Mouse (Mus musculus) cerebellum, adult 9-11 months (tissue): ENCODE data around the gene Ak3.
"Not testable (repeated sequence)": the region's sequence is repeated elsewhere in the genome, so short reads cannot be mapped to it uniquely, and the experiment has no call there.

ENCODE experiments used
- DNase-seq: peaks from one replicate; pipeline ENCODE4 v3.0.0; 2022

Gene Ak3

GRCm38 (mm10) chr19:29042143-29042542 is 5.6 kb downstream of the Ak3 start:
- no peak for DNase-seq

DNA sequence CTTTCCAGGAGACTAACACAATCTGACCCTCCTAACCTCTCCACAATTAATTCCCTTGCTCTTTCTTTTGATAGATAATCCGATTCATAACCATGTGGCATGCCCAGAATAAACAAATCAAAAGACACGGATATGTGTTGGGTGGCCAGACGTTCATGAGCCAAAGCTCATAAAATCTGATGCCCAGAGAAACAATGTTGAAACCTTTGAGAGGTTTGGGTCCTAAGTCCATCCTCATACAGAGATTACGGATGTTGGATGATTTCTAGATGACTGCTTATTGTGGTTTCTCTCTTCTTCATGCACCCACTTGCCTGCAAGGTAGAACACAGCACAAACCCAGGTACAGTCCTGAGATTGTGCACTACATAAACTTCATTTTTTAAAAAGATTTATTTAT is 7.6 kb downstream of the Ak3 start:
- DNase-seq = no peak

DNA sequence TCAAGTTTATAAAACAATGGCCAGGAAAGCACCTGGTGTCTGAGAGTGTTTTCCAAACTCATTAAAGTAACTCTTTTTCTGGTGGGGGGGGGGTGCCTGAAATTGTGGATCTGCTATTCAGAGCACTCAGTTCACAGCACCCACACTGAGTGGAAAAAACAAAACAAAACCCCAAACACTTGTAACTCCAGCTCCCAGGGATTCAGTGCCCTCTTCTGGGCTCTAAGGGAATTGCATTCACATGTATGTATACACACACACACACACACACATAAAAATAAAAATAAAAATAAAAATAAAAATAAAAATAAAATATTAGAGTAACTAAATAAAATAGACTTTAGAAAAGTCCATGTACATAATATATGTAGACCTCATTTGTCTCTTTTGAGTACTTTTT is 8.4 kb downstream of the Ak3 start:
- DNase-seq = no peak

DNA sequence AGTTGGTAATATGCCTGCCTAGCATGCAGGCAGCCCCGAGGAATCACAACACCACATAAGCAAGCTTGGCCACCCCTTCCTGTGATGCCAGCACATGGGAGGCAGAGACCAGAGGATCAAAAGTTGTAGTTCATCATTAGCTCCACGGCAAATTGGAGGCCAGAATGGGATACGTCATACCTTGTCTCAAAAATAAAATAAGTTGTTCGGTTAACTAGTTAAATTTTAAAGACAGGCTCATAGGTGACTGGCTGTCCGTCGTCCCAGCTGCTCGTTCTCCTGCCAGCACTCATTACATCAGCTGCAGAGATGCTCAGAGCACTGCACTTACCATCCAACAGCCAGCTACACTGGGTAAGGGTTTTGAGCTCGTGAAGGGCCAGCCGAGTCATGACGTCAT is 10.2 kb downstream of the Ak3 start:
- no peak for DNase-seq

GRCm38 (mm10) chr19:29037026-29037425 is 10.7 kb downstream of the Ak3 start:
- no peak for DNase-seq

GRCm38 (mm10) chr19:29032662-29033061 is 15.1 kb downstream of the Ak3 start:
- DNase-seq = no peak

DNA sequence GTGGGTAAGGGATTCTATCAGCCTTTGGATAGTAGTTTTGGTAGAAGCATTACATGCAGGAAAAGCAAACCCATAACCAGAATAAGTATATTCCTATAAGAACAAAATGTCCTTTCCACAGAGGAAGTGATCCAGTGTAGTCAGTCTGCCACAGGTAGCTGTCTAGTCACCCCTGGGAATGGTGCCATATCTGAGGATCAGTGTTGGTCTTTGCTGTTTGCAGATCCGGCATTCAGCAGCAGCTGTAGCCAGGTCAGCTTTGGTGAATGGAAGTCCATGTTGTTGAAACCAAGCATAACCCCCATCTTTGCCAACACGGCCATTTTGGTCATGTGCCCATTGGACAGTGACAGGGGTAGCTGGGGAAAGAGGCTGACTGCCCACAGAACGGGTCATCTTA is 16.0 kb downstream of the Ak3 start:
- no peak for DNase-seq

DNA sequence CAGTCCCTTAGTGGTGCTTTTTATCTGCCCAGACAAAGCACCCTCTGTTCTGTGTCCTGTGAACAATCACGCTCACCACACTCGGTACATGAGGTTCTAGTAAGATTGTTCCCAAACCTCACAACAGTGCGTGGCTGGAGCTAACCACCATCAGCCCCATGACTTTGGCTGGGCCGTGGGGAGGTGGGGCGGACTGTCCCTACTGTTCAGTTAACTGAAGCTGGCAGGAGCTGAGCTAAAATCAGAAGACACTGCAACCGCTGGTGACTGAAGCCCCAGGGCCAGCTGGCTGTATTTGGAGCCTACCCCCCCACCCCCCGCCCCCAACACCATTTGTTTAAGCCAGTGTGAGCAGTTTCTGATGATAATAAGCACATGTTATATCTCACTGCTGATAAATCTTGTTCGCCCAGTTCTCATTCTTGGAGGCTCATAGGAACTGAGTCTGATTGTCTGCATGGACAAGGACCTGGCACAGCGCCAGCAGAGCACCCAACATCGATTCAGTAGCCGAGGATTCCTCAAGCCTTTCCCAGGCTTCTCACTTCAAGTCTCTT is 23.3 kb downstream of the Ak3 start:
- peak; percentile 39 for DNase-seq

- no peak for DNase-seq
Observed at GRCm38 (mm10) chr19:29021754-29022345, 25.9 kb downstream of the Ak3 start.

DNA sequence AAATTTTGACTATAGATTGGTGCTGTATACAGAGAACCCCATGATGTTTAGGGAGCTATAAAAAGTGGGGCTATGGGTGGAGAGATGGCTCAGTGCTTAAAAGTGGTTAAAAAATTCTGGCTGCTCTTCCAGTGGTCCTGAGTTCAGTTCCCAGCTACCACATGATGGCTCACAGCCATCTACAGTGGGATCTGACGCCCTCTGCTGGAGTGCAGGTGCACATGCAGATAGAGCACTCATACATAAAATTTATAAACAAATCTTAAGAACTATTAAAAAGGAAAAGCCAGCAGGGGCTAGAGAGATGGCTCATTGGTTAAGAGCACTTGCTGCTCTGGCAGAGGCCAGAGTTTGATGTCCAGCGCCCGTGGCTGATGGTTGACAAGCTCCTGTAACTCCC is 28.1 kb downstream of the Ak3 start:
- no peak for DNase-seq

- DNase-seq = no peak
Observed at GRCm38 (mm10) chr19:29016786-29017185, 31.0 kb downstream of the Ak3 start.

- no peak for DNase-seq
Observed at GRCm38 (mm10) chr19:29016204-29016765, 31.5 kb downstream of the Ak3 start.

DNA sequence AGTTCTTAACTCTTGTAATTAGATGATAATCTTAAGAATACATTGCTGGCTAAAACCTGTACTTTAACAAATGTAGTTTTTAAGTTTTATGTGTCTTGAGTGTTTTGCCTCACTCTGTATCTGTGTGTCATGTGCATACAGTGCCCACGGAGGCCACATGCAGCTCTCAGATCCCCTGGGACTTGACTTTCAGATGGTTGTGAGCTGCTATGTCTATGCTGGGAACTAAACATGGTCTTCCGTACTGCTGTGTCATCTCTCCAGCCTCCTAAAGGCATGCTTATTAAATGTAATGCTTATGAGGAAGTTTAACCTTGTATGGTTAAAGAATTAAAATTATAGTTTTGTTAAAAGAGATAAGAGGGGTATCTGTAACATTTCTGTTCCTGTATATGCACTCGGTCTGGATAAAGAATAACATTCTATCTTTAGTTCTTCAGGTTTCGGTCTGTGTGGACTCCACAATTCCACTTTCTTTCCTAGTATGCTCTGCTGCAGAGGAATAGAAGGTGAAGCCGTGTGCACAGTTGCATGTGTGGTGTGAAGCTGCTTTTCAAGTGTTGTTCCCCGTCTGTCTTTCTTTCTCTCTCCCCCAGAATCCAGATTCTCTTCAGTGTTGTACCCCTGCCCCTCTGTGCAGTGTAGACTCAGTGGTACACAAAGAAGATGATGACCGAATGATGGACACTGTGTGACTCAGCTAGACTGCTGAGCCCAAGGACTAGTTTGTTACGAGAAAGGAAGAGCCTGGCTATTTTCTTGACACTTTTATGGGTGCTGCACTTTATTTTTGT is 32.2 kb downstream of the Ak3 start:
- no peak for DNase-seq

DNA sequence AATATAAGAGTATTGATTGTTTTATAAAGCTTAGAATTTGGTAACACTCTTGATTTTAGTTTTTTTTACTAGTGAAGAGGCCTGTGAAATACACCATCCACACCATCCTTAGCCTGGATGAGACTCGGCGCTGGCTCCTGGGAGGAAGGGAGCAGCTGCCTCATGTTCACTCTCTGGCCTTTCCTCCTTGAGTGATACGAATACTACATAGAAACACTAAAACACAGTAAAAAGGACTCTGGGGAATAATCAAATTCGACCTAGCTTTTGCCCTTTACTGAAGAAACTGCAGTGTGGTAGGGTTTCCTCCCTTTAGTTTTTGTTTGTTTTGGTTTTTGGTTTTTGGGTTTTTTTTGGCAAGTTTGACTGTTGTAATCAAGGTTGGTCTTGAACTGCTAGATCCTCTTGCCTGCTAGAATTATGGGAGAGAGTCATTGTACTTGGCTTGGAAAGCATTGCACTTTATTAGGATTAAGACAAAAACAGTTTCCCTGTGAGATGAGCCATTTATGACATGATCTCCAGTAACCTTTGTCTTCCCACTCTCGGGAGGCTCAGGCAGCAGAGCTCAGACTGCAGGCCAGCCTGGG is 33.2 kb downstream of the Ak3 start:
- no peak for DNase-seq

DNA sequence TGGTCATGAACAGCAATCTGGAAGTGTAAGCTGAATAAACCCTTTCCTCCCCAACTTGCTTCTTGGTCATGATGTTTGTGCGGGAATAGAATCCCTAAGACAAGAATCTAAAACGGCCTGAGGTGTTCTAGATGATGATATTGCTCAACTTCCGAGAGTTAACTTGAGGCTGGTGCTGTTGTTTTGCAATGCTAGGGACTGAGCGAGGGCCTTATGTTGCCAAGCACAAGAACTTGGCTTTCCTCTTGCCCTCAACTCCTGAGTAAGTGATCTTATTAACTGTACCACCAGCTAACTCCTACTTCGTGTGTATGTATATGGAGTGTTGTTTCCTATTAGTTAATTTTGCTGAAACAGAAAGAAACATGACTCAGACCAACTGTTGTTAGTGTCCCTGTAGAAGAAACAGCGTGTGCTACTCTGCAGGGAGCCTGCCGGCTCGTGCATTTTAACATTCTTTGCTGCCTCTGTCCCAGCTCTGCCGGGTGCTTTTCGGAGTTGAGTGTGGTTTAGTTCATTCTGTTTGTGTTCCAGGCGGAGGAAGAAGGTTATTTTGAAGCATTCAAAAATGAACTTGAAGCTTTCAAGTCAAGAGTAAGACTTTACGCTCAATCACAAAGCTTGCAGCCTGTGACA is 36.3 kb downstream of the Ak3 start:
- no peak for DNase-seq

GRCm38 (mm10) chr19:29009046-29009445 is 38.7 kb downstream of the Ak3 start:
- DNase-seq = no peak

DNA sequence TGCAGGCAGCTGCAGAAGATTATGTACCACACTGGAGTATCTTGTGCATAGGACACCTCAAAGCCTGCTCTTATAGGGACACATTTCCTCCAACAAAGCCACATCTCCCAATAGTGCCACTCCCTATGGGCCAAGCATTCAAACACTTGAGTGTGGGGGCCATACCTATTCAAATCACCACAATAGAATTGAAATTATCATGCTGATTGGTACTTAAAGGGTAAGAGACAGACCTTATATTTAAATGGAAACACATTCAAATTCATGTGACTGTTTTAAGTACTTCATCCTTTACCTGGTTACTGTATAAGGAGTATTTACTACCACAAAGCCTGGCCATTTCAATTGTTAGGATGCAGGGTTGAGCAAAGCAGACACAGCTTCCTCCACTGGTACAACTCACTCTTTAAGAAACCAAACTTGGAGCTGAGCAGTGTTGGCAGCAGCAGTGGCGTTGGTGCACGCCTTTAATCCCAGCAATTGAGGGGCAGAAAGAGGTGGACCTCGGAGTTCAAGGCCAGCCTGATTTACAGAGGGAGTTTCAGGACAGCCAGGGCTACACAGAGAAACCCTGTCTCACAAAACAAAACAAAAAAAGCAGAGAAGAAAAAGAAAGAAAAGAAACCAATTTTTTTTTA is 39.6 kb downstream of the Ak3 start:
- no peak for DNase-seq

DNA sequence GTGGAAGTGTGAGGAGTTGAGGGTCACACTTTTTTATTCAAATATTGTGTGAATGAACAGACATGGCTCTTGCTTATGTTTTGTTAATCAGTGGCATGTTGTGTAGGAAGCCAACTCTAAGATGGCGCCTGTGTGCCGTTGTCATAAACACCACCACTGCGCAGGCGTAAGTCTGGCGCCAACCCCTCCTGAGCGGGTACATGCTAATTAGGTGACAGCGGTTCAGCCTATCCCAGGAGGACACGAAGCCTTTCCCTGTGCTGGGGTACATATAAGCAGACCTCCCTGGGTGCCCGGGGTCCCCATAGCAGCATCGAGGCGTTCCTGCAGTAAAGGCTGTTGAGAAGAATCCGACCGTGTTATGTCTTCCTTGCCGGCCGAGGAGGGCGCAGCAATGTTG is 47.4 kb downstream of the Ak3 start:
- not testable (repeated sequence) for DNase-seq

- no peak for DNase-seq
Observed at GRCm38 (mm10) chr19:28997976-28998630, 49.7 kb downstream of the Ak3 start.

- DNase-seq = no peak
Observed at GRCm38 (mm10) chr19:28995366-28995765, 52.4 kb downstream of the Ak3 start.

DNA sequence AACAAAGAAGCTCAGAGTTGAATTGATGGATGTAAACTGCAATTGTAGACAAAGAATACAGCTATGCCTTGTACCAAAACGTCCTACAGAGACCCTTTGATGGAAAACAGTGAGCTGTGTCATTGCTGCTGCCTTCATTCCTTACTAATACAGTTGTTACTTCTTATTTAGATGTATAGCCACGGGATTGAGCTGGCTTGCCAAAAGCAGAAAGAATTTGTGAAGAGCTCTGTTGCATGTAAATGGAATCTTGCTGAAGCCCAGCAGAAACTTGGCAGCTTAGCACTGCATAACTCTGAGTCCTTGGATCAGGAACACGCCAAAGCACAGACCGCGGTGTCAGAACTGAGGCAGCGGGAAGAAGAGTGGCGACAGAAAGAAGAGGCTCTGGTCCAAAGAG is 52.9 kb downstream of the Ak3 start:
- peak; percentile 27 for DNase-seq

DNA sequence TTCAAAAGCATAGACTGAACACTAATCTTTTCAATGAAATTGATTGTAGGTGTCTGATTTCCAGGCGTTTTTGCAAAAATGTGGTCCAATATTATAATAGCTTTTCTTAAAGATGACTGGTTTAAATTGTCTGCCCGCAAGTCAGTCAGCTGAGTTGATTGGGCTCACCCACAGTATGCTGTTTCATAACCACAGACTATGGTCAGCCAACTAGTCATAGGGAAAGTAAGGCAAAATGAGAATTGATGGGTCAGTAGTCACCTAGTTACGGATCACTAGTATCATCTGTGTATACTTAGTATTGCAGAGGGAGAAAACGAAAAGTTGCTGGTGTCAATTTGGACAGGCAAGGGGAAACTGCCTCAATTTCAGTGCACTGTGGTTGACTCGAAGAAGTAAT is 56.4 kb downstream of the Ak3 start:
- DNase-seq = no peak
